Mouse (Mus musculus) right cerebral cortex, postnatal 25 days (tissue): ENCODE data around the gene Bloc1s1.

Experiments used
- DNase-seq: peaks from one replicate; pipeline ENCODE4 v3.0.0; 2022

Bloc1s1 gene

GRCm38 (mm10) chr10:128929638-128930378 lies 6.0 kb upstream of the Bloc1s1 start:
- no peak for DNase-seq

GRCm38 (mm10) chr10:128928356-128928755 lies 4.5 kb upstream of the Bloc1s1 start:
- no peak for DNase-seq

GRCm38 (mm10) chr10:128923013-128923691 lies 683 bp downstream of the Bloc1s1 start:
- peak; percentile 97 for DNase-seq

- DNase-seq = no peak
Observed at GRCm38 (mm10) chr10:128922822-128923012, 1.1 kb downstream of the Bloc1s1 start, which contains the start of gene Rdh5. Gene Rdh5 (minus strand): TSS chr10:128922888.

- no peak for DNase-seq
Observed at GRCm38 (mm10) chr10:128921883-128922821, 1.7 kb downstream of the Bloc1s1 start.

- no peak for DNase-seq
Observed at GRCm38 (mm10) chr10:128921251-128921650, 2.6 kb downstream of the Bloc1s1 start.

GRCm38 (mm10) chr10:128920736-128921161 lies 3.1 kb downstream of the Bloc1s1 start:
- no peak for DNase-seq

GRCm38 (mm10) chr10:128919966-128920365 lies 3.9 kb downstream of the Bloc1s1 start:
- no peak for DNase-seq

GRCm38 (mm10) chr10:128919203-128919631 lies 4.6 kb downstream of the Bloc1s1 start:
- DNase-seq = no peak

- DNase-seq = peak; percentile 31
Observed at GRCm38 (mm10) chr10:128918246-128918645, 5.6 kb downstream of the Bloc1s1 start.

GRCm38 (mm10) chr10:128917400-128917799 lies 6.4 kb downstream of the Bloc1s1 start:
- no peak for DNase-seq

- no peak for DNase-seq
Observed at GRCm38 (mm10) chr10:128916665-128917064, 7.2 kb downstream of the Bloc1s1 start.

- no peak for DNase-seq
Observed at GRCm38 (mm10) chr10:128915550-128915949, 8.3 kb downstream of the Bloc1s1 start.

GRCm38 (mm10) chr10:128913696-128914095 lies 10.1 kb downstream of the Bloc1s1 start:
- DNase-seq = no peak

- DNase-seq = peak; percentile 75
Observed at GRCm38 (mm10) chr10:128913219-128913618, 10.6 kb downstream of the Bloc1s1 start.

GRCm38 (mm10) chr10:128912791-128913190 lies 11.0 kb downstream of the Bloc1s1 start:
- DNase-seq = no peak

- DNase-seq = no peak
Observed at GRCm38 (mm10) chr10:128912268-128912667, 11.6 kb downstream of the Bloc1s1 start.

- DNase-seq = no peak
Observed at GRCm38 (mm10) chr10:128911430-128911829, 12.4 kb downstream of the Bloc1s1 start.

- no peak for DNase-seq
Observed at GRCm38 (mm10) chr10:128910066-128910841, 13.6 kb downstream of the Bloc1s1 start.

GRCm38 (mm10) chr10:128909567-128910028 lies 14.2 kb downstream of the Bloc1s1 start:
- peak; percentile 73 for DNase-seq

GRCm38 (mm10) chr10:128908778-128909448 lies 14.9 kb downstream of the Bloc1s1 start:
- DNase-seq = no peak

GRCm38 (mm10) chr10:128904812-128905211 lies 19.0 kb downstream of the Bloc1s1 start:
- DNase-seq = no peak
